Mouse (Mus musculus): Measurements from ENCODE around the gene Dock10.

DNA sequence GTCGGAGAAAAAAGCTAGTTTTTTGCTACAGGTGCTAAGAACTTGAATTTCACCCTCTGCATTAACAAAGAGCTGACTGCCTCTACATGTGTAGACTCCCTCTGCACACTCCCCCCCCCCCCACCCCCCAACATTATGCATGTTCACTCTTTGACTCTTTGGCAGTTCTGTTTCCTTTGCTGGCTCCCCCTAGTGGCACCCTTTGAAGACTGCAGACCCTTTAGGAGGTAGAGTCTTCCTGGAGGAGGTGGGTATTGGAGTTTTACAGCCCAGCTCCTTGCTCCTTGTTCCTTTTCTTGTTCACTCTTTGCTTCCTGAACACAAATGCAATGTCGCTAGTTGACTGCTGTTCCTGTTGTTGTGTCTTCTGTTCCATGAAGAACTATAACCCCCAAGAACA, 181.4 kb downstream of the Dock10 start:
- TF ChIP-seq CTCF (IDR thresholded peaks at IDR 0.05; ENCODE audit: low read depth) (peak; percentile 52), EP300 (optimal IDR thresholded peaks at IDR 0.05) (no peak)

All from stomach, postnatal 0 days (tissue).